24 mouse cellular contexts compared by ENCODE assay signal in the genomic region with DNA sequence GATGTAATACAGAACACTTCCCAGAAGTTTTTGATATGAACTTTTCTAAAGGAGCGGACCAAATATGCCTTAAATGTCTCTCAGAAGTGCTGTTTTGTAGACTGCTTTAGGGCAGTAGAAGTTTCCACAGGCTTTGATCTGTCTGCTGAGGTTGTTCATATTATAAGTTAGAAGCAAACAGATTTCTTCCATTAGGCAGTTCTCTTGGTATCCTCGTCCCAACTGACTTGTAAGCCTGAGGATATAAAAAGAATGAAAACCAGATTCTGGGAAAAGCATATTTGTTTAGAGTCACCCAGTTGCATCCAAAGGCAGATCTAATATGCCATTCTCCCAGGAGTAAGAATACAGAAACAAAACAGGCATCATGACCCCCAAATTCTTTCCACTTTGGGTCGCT. TPM values are rescaled to one million over a fixed set of nuclear protein-coding genes. Genes with fewer than 3 reads are reported as not detected.
"Had no signal": no experiment of that assay in that cellular context is flagged by ENCODE, and none has a peak within 500 bp of the region (broad histone marks: within the 10 kb centered on the region; RNA-seq: fewer than 3 reads in every experiment).

No protein-coding gene starts in this region.

- ATAC-seq: hindbrain, postnatal 0 days; intestine, embryonic 16.5 days had no signal

- H3K9me3 ChIP-seq: heart, embryonic 10.5 days; heart, embryonic 12.5 days; hindbrain, embryonic 13.5 days; hindbrain, embryonic 15.5 days; liver, embryonic 13.5 days; liver, embryonic 15.5 days had no signal

- H3K4me2 ChIP-seq: heart, embryonic 12.5 days; hindbrain, embryonic 13.5 days; hindbrain, embryonic 15.5 days; liver, embryonic 11.5 days; liver, embryonic 13.5 days; liver, embryonic 15.5 days had no signal

- H3K27ac ChIP-seq: gastrocnemius, adult 2 months; heart, embryonic 10.5 days; hindbrain, embryonic 13.5 days; hindbrain, embryonic 15.5 days; hindbrain, postnatal 0 days; layer of hippocampus, adult 2 months; left cerebral cortex, adult 2 months; liver, embryonic 13.5 days; liver, embryonic 15.5 days had no signal

- H3K36me3 ChIP-seq: heart, embryonic 10.5 days; heart, embryonic 12.5 days; hindbrain, embryonic 13.5 days; hindbrain, embryonic 15.5 days; liver, embryonic 13.5 days; liver, embryonic 15.5 days had no signal

- H3K4me3 ChIP-seq: gastrocnemius, adult 2 months; heart, embryonic 10.5 days; heart, embryonic 12.5 days; hindbrain, embryonic 13.5 days; hindbrain, embryonic 15.5 days; layer of hippocampus, adult 2 months; left cerebral cortex, adult 2 months; liver, embryonic 13.5 days; liver, embryonic 15.5 days had no signal

- H3K4me1 ChIP-seq: heart, embryonic 10.5 days; heart, embryonic 12.5 days; hindbrain, embryonic 13.5 days; hindbrain, embryonic 15.5 days; liver, embryonic 13.5 days; liver, embryonic 15.5 days had no signal

- DNase-seq: gastrocnemius, adult 2 months; gastrocnemius, postnatal 10 days; gastrocnemius, postnatal 25 days; heart, adult 18-20 months; heart, postnatal 10 days; kidney, adult 11 months; kidney, adult 2 months; kidney, postnatal 10 days; kidney, postnatal 25 days; kidney, postnatal 4 days; liver; liver, embryonic 13.5 days had no signal

- H3K27me3 ChIP-seq: heart, embryonic 12.5 days; hindbrain, embryonic 13.5 days; hindbrain, embryonic 15.5 days; liver, embryonic 13.5 days; liver, embryonic 15.5 days had no signal

- H3K9ac ChIP-seq: heart, embryonic 12.5 days; hindbrain, embryonic 13.5 days; hindbrain, embryonic 15.5 days; liver, embryonic 13.5 days; liver, embryonic 15.5 days had no signal

RNA-seq across cellular contexts. Expression of a gene that starts 24.9 kb away (rescaled TPM):
- total RNA-seq: hindbrain, postnatal 0 days; layer of hippocampus, postnatal 10 days; left cerebral cortex, postnatal 14 days had no signal
